Mouse (Mus musculus) neural tube, embryonic 13.5 days (tissue): ENCODE data around the gene Gm20388. TPM values are rescaled to one million over a fixed set of nuclear protein-coding genes. Genes with fewer than 3 reads are reported as not detected.

Experiments used
- ATAC-seq: fragments of 200-750 bp; cut with Nextera tagmentation; 2 replicates; pipeline ENCODE4 v1.8.0; 2017; ENCODE audit warnings: low read depth, mild to moderate bottlenecking, moderate TSS enrichment, moderate library complexity
- H3K27ac ChIP-seq: fragments of 300-500 bp; sonication (generic); replicated peaks from 2 replicates; pipeline ENCODE4 v1.5.1; 2015; ENCODE audit warnings: moderate library complexity, mild to moderate bottlenecking, inconsistent platforms
- H3K27me3 ChIP-seq: fragments of 300-500 bp; sonication (generic); 2 replicates; pipeline ENCODE4 v1.6.1; 2015; ENCODE audit warnings: mild to moderate bottlenecking, inconsistent platforms
- H3K36me3 ChIP-seq: fragments of 300-500 bp; sonication (generic); 2 replicates; pipeline ENCODE4 v1.6.1; 2015; ENCODE audit warnings: mild to moderate bottlenecking, inconsistent platforms
- H3K4me1 ChIP-seq: fragments of 300-500 bp; sonication (generic); replicated peaks from 2 replicates; pipeline ENCODE4 v1.6.1; 2015; ENCODE audit warnings: inconsistent platforms
- H3K4me2 ChIP-seq: fragments of 300-500 bp; sonication (generic); 2 replicates; pipeline ENCODE4 v1.6.1; 2015; ENCODE audit warnings: inconsistent platforms, mild to moderate bottlenecking, moderate library complexity
- H3K4me3 ChIP-seq: fragments of 300-500 bp; sonication (generic); 2 replicates; pipeline ENCODE4 v1.5.1; 2015; ENCODE audit warnings: mild to moderate bottlenecking, inconsistent platforms
- H3K9ac ChIP-seq: fragments of 300-500 bp; sonication (generic); 2 replicates; pipeline ENCODE4 v1.6.1; 2015; ENCODE audit warnings: moderate library complexity, mild to moderate bottlenecking, inconsistent platforms
- H3K9me3 ChIP-seq: fragments of 300-500 bp; sonication (generic); 2 replicates; pipeline ENCODE4 v1.6.1; 2016; ENCODE audit warnings: inconsistent platforms
- WGBS: fragments of 180-500 bp; shearing (Covaris S2); methylation state at CpG from one replicate; pipeline ENCODE4 v1.1.7; 2015; 5-methylcytosine and 5-hydroxymethylcytosine counted together
- polyA plus RNA-seq: library from polyadenylated mRNA; unstranded; fragments of >200 nt; fragmentation: Nextera tagmentation; extraction: Ambion mirVana; gene quantifications from 2 replicates; pipeline ENCODE4 v1.2.1, GENCODE M21; 2015

The Gm20388 gene
- polyA plus RNA-seq, 1 experiment from 2014 or later = 0.27 TPM

- WGBS = 88% methylated on average over 12 of the region's 12 CpGs
- H3K4me3 ChIP-seq = no peak overlapping the region
- no peak for ATAC-seq
- H3K4me2 ChIP-seq = no peak overlapping the region
- no peak overlapping the region for H3K9ac ChIP-seq
- no peaks in the 10 kb centered on the region; the same call in 1 of the 2 replicates for H3K27me3 ChIP-seq
- no peak overlapping the region for H3K27ac ChIP-seq
- no peaks in the 10 kb centered on the region for H3K36me3 ChIP-seq
- no peaks in the 10 kb centered on the region for H3K9me3 ChIP-seq
- H3K4me1 ChIP-seq = no peaks in the 10 kb centered on the region; the same call in 1 of the 2 replicates
These were observed 2167.7 kb downstream of the Gm20388 start for GRCm38 (mm10) chr8:122078321-122078720.

GRCm38 (mm10) chr8:122079093-122079492 is 2168.5 kb downstream of the Gm20388 start:
- H3K9ac ChIP-seq = no peak overlapping the region
- WGBS = 66% methylated on average over 6 of the region's 6 CpGs
- H3K27ac ChIP-seq = no peak overlapping the region
- H3K4me3 ChIP-seq = no peak overlapping the region
- no peaks in the 10 kb centered on the region for H3K36me3 ChIP-seq
- H3K27me3 ChIP-seq = no peaks in the 10 kb centered on the region; the same call in 1 of the 2 replicates
- ATAC-seq = no peak
- no peaks in the 10 kb centered on the region for H3K9me3 ChIP-seq
- H3K4me1 ChIP-seq = no peaks in the 10 kb centered on the region; the same call in 1 of the 2 replicates
- no peak overlapping the region for H3K4me2 ChIP-seq

- 12% methylated on average over 5 of the region's 5 CpGs for WGBS
- no peak for ATAC-seq
- H3K27ac ChIP-seq = no peak overlapping the region
- H3K4me1 ChIP-seq = no peaks in the 10 kb centered on the region; the same call in 1 of the 2 replicates
- no peak overlapping the region for H3K9ac ChIP-seq
- no peak overlapping the region for H3K4me2 ChIP-seq
- H3K27me3 ChIP-seq = no peaks in the 10 kb centered on the region; the same call in 1 of the 2 replicates
- no peaks in the 10 kb centered on the region for H3K9me3 ChIP-seq
- no peak overlapping the region for H3K4me3 ChIP-seq
- no peaks in the 10 kb centered on the region for H3K36me3 ChIP-seq
These were observed 2169.7 kb downstream of the Gm20388 start for GRCm38 (mm10) chr8:122080347-122080746.

GRCm38 (mm10) chr8:122083401-122083800 is 2172.8 kb downstream of the Gm20388 start:
- WGBS = 81% methylated on average over 6 of the region's 6 CpGs
- no peaks in the 10 kb centered on the region; the same call in 1 of the 2 replicates for H3K4me1 ChIP-seq
- H3K4me2 ChIP-seq = no peak overlapping the region
- no peak overlapping the region for H3K9ac ChIP-seq
- no peaks in the 10 kb centered on the region for H3K36me3 ChIP-seq
- no peaks in the 10 kb centered on the region for H3K9me3 ChIP-seq
- H3K27ac ChIP-seq = no peak overlapping the region
- no peak for ATAC-seq
- no peaks in the 10 kb centered on the region; the same call in 1 of the 2 replicates for H3K27me3 ChIP-seq
- no peak overlapping the region for H3K4me3 ChIP-seq

GRCm38 (mm10) chr8:122084145-122084544 is 2173.5 kb downstream of the Gm20388 start:
- WGBS = 9% methylated on average over 3 of the region's 3 CpGs
- H3K9me3 ChIP-seq = no peaks in the 10 kb centered on the region
- no peaks in the 10 kb centered on the region; the same call in 1 of the 2 replicates for H3K4me1 ChIP-seq
- no peak overlapping the region for H3K4me2 ChIP-seq
- H3K4me3 ChIP-seq = no peak overlapping the region
- no peak overlapping the region for H3K27ac ChIP-seq
- no peak for ATAC-seq
- no peak overlapping the region for H3K9ac ChIP-seq
- H3K36me3 ChIP-seq = no peaks in the 10 kb centered on the region
- H3K27me3 ChIP-seq = no peaks in the 10 kb centered on the region; the same call in 1 of the 2 replicates

- no peaks in the 10 kb centered on the region; the same call in 1 of the 2 replicates for H3K4me1 ChIP-seq
- no peak overlapping the region for H3K9ac ChIP-seq
- no peaks in the 10 kb centered on the region for H3K9me3 ChIP-seq
- no peaks in the 10 kb centered on the region for H3K36me3 ChIP-seq
- no peak overlapping the region for H3K4me3 ChIP-seq
- WGBS = 81% methylated on average over 15 of the region's 15 CpGs
- no peak overlapping the region for H3K27ac ChIP-seq
- H3K4me2 ChIP-seq = no peak overlapping the region
- ATAC-seq = no peak
- no peaks in the 10 kb centered on the region; the same call in 1 of the 2 replicates for H3K27me3 ChIP-seq
These were observed 2174.2 kb downstream of the Gm20388 start for GRCm38 (mm10) chr8:122084726-122085410.

- H3K27me3 ChIP-seq = no peaks in the 10 kb centered on the region
- H3K4me1 ChIP-seq = no peaks in the 10 kb centered on the region
- H3K27ac ChIP-seq = no peak overlapping the region
- H3K9ac ChIP-seq = no peak overlapping the region
- 85% methylated on average over 12 of the region's 12 CpGs for WGBS
- H3K4me3 ChIP-seq = no peak overlapping the region
- no peaks in the 10 kb centered on the region for H3K36me3 ChIP-seq
- ATAC-seq = no peak
- H3K9me3 ChIP-seq = no peaks in the 10 kb centered on the region
- H3K4me2 ChIP-seq = no peak overlapping the region
These were observed 2175.4 kb downstream of the Gm20388 start for GRCm38 (mm10) chr8:122086064-122086463.

- H3K36me3 ChIP-seq = no peaks in the 10 kb centered on the region
- no peak overlapping the region for H3K4me3 ChIP-seq
- H3K9ac ChIP-seq = no peak overlapping the region
- no peak overlapping the region for H3K4me2 ChIP-seq
- peaks cover 9% of the 10 kb centered on the region; the same call in 1 of the 2 replicates for H3K4me1 ChIP-seq
- no peak for ATAC-seq
- H3K27ac ChIP-seq = no peak overlapping the region
- 86% methylated on average over 16 of the region's 16 CpGs for WGBS
- H3K9me3 ChIP-seq = no peaks in the 10 kb centered on the region
- H3K27me3 ChIP-seq = no peaks in the 10 kb centered on the region
These were observed 2178.0 kb downstream of the Gm20388 start for GRCm38 (mm10) chr8:122088631-122089030.

GRCm38 (mm10) chr8:122089186-122089700 is 2178.6 kb downstream of the Gm20388 start:
- Histone ChIP-seq H3K9me3 (no peaks in the 10 kb centered on the region), H3K4me3 (no peak overlapping the region), H3K36me3 (no peaks in the 10 kb centered on the region), H3K27ac (no peak overlapping the region), H3K9ac (no peak overlapping the region), H3K4me2 (no peak overlapping the region), H3K27me3 (no peaks in the 10 kb centered on the region), H3K4me1 (peaks cover 9% of the 10 kb centered on the region; the same call in 1 of the 2 replicates)
- 87% methylated on average over 7 of the region's 7 CpGs for WGBS
- ATAC-seq = no peak

- Histone ChIP-seq H3K4me2 (no peak overlapping the region), H3K36me3 (no peaks in the 10 kb centered on the region), H3K4me3 (no peak overlapping the region), H3K27ac (no peak overlapping the region), H3K9me3 (no peaks in the 10 kb centered on the region), H3K27me3 (no peaks in the 10 kb centered on the region), H3K9ac (no peak overlapping the region), H3K4me1 (peaks cover 9% of the 10 kb centered on the region; the same call in 1 of the 2 replicates)
- WGBS = 85% methylated on average over 5 of the region's 5 CpGs
- ATAC-seq = no peak
These were observed 2181.8 kb downstream of the Gm20388 start for GRCm38 (mm10) chr8:122092476-122092875.

GRCm38 (mm10) chr8:122098766-122099165 is 2188.1 kb downstream of the Gm20388 start:
- Histone ChIP-seq H3K4me1 (peaks cover 20% of the 10 kb centered on the region), H3K27ac (no peak overlapping the region), H3K9me3 (no peaks in the 10 kb centered on the region), H3K36me3 (no peaks in the 10 kb centered on the region), H3K27me3 (no peaks in the 10 kb centered on the region), H3K9ac (no peak overlapping the region), H3K4me3 (no peak overlapping the region), H3K4me2 (no peak overlapping the region)
- ATAC-seq = no peak
- 86% methylated on average over 3 of the region's 3 CpGs for WGBS

- H3K4me2 ChIP-seq = no peak overlapping the region
- no peak overlapping the region for H3K4me3 ChIP-seq
- H3K36me3 ChIP-seq = no peaks in the 10 kb centered on the region
- no peaks in the 10 kb centered on the region for H3K9me3 ChIP-seq
- peaks cover 20% of the 10 kb centered on the region for H3K4me1 ChIP-seq
- no peak overlapping the region for H3K9ac ChIP-seq
- ATAC-seq = no peak
- H3K27ac ChIP-seq = no peak overlapping the region
- 72% methylated on average over 7 of the region's 7 CpGs for WGBS
- no peaks in the 10 kb centered on the region for H3K27me3 ChIP-seq
These were observed 2189.1 kb downstream of the Gm20388 start for GRCm38 (mm10) chr8:122099711-122100220.
